Mouse (Mus musculus): ENCODE measurements around the gene Tfap2b. TPM values are rescaled to one million over a fixed set of nuclear protein-coding genes. Genes with fewer than 3 reads are reported as not detected.

Tfap2b gene
- polyA plus RNA-seq (2012; rRNA removed) (0.01 and 0.08 TPM in 2 replicates), polyA plus RNA-seq (2014; fragmentation: Nextera tagmentation; extraction: Ambion mirVana) (not detected in 2 replicates)

DNA sequence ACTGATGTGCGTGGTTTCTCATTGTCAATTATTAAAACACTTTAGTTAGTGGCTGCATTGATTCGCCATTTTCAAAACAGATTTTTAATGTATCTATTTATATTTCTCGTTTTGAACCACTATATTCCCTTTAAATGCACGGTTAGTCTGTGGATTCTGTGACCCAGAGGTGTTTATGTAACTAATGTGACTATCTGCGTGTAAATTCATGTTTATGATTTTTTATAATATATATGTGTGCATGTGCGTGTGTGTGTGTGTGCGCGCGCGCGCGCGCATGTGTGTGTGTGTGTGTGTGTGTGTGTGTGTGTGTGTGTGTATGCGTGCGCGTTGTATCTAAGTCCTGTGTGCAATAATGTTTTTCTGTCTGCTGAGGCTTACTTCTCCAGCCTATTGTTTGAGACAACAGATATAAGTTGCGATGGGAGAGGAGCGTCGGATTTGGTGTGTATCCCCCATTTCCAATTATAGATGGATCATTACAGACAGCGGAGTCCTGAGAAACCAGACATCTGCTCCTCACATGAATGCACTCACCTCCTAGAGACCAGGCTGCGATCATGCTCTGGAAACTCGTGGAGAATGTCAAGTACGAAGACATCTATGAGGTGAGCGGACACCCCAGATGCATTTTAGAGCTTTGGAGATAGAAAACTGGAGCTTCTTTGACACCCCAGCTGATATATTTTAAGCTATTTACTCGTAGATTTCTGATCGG lies at the start of gene Tfap2b:
Tfap2b (plus strand) TSS at position 274 of the 718 bp plus-strand sequence.
- H3K27me3 ChIP-seq (ENCODE audit: control insufficient read depth, insufficient read depth, low read length), result peaks cover 59% of the 10 kb centered on the region

DNA sequence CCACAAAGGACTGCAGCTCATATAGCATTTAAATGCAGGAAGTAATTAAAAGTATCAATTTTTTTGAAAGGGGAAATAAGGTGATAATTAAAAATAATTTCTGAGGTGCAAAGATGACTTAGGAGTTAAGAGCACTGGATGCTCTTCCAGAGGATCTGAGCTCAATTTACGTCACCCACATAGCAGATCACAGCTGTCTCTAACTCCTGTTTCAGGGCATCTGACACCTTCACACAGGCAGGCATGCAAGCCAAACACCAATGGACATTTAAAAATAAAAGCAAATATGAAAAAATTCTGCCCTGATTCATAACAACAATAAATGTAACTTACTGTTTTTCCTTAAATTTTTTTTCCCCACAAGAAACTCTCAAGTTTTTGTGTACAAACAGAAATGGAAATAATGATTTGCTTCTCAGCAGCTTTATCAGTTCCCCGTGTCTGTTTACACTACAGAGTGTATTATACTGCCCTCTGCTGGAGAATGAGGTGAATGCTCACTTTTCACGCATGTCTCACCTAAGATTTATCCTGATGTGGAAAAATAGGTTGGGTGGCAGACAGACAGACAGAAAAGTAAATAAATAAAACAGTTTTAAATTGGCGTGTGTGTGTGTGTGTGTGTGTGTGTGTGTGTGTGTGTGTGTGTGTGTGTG lies 29.8 kb upstream of the Tfap2b start:
- Histone ChIP-seq H3K27ac (no peak overlapping the region), H3K36me3 (replicated peaks; ENCODE audit: control insufficient read depth, insufficient read depth, low read depth) (no peaks in the 10 kb centered on the region), H3K4me3 (ENCODE audit: insufficient read depth in 1 of 2, low read depth in 2 of 2, low read length in 2 of 2) (no peak overlapping the region), H3K27me3 (ENCODE audit: control insufficient read depth, insufficient read depth, low read length) (no peaks in the 10 kb centered on the region), H3K4me2 (ENCODE audit: low read depth) (no peak overlapping the region), H3K4me1 (replicated peaks; ENCODE audit: control insufficient read depth in 2 of 2, insufficient read depth in 2 of 2, low read length in 1 of 2) (no peaks in the 10 kb centered on the region), H3K9me3 (ENCODE audit: control insufficient read depth, low read length) (no peaks in the 10 kb centered on the region), H3K9ac (replicated peaks) (no peak overlapping the region)
- TF ChIP-seq EP300 (IDR thresholded peaks at IDR 0.05; ENCODE audit: low read depth) (no peak), CTCF (IDR thresholded peaks at IDR 0.05; ENCODE audit: low read depth) (peak; percentile 55)
- 3% methylated on average over 4 of the region's 4 CpGs for WGBS (ENCODE audit: insufficient replicate concordance)
- peak in 1 of 3 experiments; percentile 2 for DNase-seq (ENCODE audit: low read depth in 3 of 3, low spot score in 3 of 3)
- ATAC-seq (ENCODE audit: insufficient read depth), result no peak

More for the DNA sequence above, at the start of gene Tfap2b:
- H3K9me3 ChIP-seq (ENCODE audit: control insufficient read depth, low read length), result no peaks in the 10 kb centered on the region
- DNase-seq (ENCODE audit: low read depth in 3 of 3, low spot score in 3 of 3), result no peak
- H3K4me2 ChIP-seq (ENCODE audit: low read depth), result no peak within 1 kb of the TSS
- H3K4me1 ChIP-seq (replicated peaks; ENCODE audit: control insufficient read depth in 2 of 2, insufficient read depth in 2 of 2, low read length in 1 of 2), result no peaks in the 10 kb centered on the region
- WGBS (ENCODE audit: insufficient replicate concordance), result 2% methylated on average over 26 of the region's 26 CpGs
- H3K4me3 ChIP-seq (ENCODE audit: insufficient read depth in 1 of 2, low read depth in 2 of 2, low read length in 2 of 2), result no peak within 1 kb of the TSS
- TF ChIP-seq CTCF (IDR thresholded peaks at IDR 0.05; ENCODE audit: low read depth) (no peak), EP300 (IDR thresholded peaks at IDR 0.05; ENCODE audit: low read depth) (no peak)
- H3K36me3 ChIP-seq (replicated peaks; ENCODE audit: control insufficient read depth, insufficient read depth, low read depth), result no peaks in the 10 kb centered on the region
- H3K27ac ChIP-seq, result no peak within 1 kb of the TSS
- ATAC-seq (ENCODE audit: insufficient read depth), result no peak
- H3K9ac ChIP-seq (replicated peaks), result no peak within 1 kb of the TSS

DNA sequence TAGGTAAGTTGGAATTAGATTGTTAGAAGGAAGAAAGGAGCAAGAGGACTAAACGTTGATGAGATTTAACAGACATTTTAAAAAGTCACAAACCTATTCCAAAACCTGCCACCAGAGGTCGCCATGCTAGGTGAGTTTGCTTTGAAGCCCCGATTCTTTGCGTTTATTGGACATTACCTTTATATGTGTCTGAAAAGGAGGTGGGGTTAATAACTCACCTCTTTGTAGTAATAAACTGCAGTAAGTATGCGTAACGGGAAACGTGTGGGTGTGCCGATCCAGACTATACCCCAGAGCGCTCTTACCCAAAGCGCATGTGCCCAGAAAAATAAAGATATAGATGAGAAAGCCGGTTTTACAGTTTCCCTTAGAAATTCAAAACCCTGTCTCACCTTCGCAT lies 3.1 kb upstream of the Tfap2b start:
- DNase-seq (ENCODE audit: low read depth in 3 of 3, low spot score in 3 of 3), result no peak
- Histone ChIP-seq H3K36me3 (replicated peaks; ENCODE audit: control insufficient read depth, insufficient read depth, low read depth) (no peaks in the 10 kb centered on the region), H3K9me3 (ENCODE audit: control insufficient read depth, low read length) (no peaks in the 10 kb centered on the region), H3K9ac (replicated peaks) (no peak overlapping the region), H3K4me2 (ENCODE audit: low read depth) (no peak overlapping the region), H3K4me3 (ENCODE audit: insufficient read depth in 1 of 2, low read depth in 2 of 2, low read length in 2 of 2) (no peak overlapping the region), H3K27me3 (ENCODE audit: control insufficient read depth, insufficient read depth, low read length) (peaks cover 34% of the 10 kb centered on the region), H3K4me1 (replicated peaks; ENCODE audit: control insufficient read depth in 2 of 2, insufficient read depth in 2 of 2, low read length in 1 of 2) (no peaks in the 10 kb centered on the region), H3K27ac (no peak overlapping the region)
- WGBS (ENCODE audit: insufficient replicate concordance), result 2% methylated on average over 12 of the region's 12 CpGs
- ATAC-seq (ENCODE audit: insufficient read depth), result no peak
- TF ChIP-seq EP300 (IDR thresholded peaks at IDR 0.05; ENCODE audit: low read depth) (no peak), CTCF (IDR thresholded peaks at IDR 0.05; ENCODE audit: low read depth) (peak; percentile 63; the same call in 1 of the 2 replicates)

DNA sequence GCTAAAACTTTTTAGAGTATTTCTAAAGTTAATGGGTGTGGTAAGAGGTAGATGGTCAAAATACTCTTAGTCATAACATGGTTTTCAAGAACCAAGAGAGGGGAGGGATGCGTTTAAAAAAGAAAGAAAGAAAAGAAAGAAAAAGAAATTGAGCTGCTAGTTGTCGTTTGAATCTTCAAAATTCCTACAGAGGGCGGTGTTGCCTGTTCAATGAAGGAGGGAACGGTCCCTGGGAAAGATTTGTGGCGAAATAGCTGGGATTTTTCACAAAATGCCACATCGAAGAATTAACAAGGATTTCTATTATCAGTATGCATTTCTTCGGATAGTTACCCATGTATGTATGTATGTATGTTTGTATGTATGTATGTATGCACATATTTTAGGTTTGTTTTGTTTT lies 2.5 kb upstream of the Tfap2b start:
- H3K36me3 ChIP-seq (replicated peaks; ENCODE audit: control insufficient read depth, insufficient read depth, low read depth), result no peaks in the 10 kb centered on the region
- H3K27ac ChIP-seq, result no peak overlapping the region
- H3K4me1 ChIP-seq (replicated peaks; ENCODE audit: control insufficient read depth in 2 of 2, insufficient read depth in 2 of 2, low read length in 1 of 2), result no peaks in the 10 kb centered on the region
- 1% methylated on average over 7 of the region's 7 CpGs for WGBS (ENCODE audit: insufficient replicate concordance)
- H3K27me3 ChIP-seq (ENCODE audit: control insufficient read depth, insufficient read depth, low read length), result peaks cover 40% of the 10 kb centered on the region
- H3K4me3 ChIP-seq (ENCODE audit: insufficient read depth in 1 of 2, low read depth in 2 of 2, low read length in 2 of 2), result no peak overlapping the region
- no peak overlapping the region for H3K4me2 ChIP-seq (ENCODE audit: low read depth)
- no peaks in the 10 kb centered on the region for H3K9me3 ChIP-seq (ENCODE audit: control insufficient read depth, low read length)
- TF ChIP-seq CTCF (IDR thresholded peaks at IDR 0.05; ENCODE audit: low read depth) (no peak; the same call in 1 of the 2 replicates), EP300 (IDR thresholded peaks at IDR 0.05; ENCODE audit: low read depth) (no peak)
- H3K9ac ChIP-seq (replicated peaks), result no peak overlapping the region
- ATAC-seq (ENCODE audit: insufficient read depth) (no peak), DNase-seq (ENCODE audit: low read depth in 3 of 3, low spot score in 3 of 3) (no peak)

DNA sequence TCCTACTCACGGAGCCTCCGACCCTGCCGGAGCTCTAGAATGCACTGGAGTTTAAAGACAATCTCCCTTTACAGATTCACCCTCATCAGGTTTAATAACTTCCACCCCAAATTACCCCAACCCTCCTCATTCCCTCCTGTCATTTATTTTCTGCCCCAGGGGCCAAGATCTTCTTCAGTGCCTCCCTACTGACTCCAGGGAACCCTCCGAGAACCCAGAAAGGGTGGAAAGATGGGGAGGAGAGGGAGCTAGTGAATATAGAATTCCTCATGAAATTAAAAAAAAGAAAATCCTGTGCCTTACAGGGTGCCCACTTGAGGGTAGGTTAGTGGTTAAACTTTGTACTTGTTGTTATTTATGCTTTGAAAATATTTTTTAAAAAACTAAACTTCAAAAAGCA lies 1.1 kb upstream of the Tfap2b start:
- no peak for DNase-seq (ENCODE audit: low read depth in 3 of 3, low spot score in 3 of 3)
- H3K4me1 ChIP-seq (replicated peaks; ENCODE audit: control insufficient read depth in 2 of 2, insufficient read depth in 2 of 2, low read length in 1 of 2), result no peaks in the 10 kb centered on the region
- WGBS (ENCODE audit: insufficient replicate concordance), result 6% methylated on average over 4 of the region's 4 CpGs
- TF ChIP-seq CTCF (IDR thresholded peaks at IDR 0.05; ENCODE audit: low read depth) (no peak), EP300 (IDR thresholded peaks at IDR 0.05; ENCODE audit: low read depth) (no peak)
- no peaks in the 10 kb centered on the region for H3K9me3 ChIP-seq (ENCODE audit: control insufficient read depth, low read length)
- no peak overlapping the region for H3K4me3 ChIP-seq (ENCODE audit: insufficient read depth in 1 of 2, low read depth in 2 of 2, low read length in 2 of 2)
- peaks cover 50% of the 10 kb centered on the region for H3K27me3 ChIP-seq (ENCODE audit: control insufficient read depth, insufficient read depth, low read length)
- no peak overlapping the region for H3K9ac ChIP-seq (replicated peaks)
- ATAC-seq (ENCODE audit: insufficient read depth), result no peak
- H3K36me3 ChIP-seq (replicated peaks; ENCODE audit: control insufficient read depth, insufficient read depth, low read depth), result no peaks in the 10 kb centered on the region
- no peak overlapping the region for H3K27ac ChIP-seq
- no peak overlapping the region for H3K4me2 ChIP-seq (ENCODE audit: low read depth)
